Mouse (Mus musculus) midbrain, embryonic 13.5 days (tissue): Measurements from ENCODE around the gene Babam1. TPM values are rescaled to one million over a fixed set of nuclear protein-coding genes. Genes with fewer than 3 reads are reported as not detected.

ENCODE experiments used
- ATAC-seq: fragments of 200-750 bp; cut with Nextera tagmentation; 2 replicates; pipeline ENCODE4 v1.8.0; 2017; ENCODE audit warnings: mild to moderate bottlenecking, moderate TSS enrichment, moderate library complexity
- H3K27ac ChIP-seq: fragments of 300-500 bp; sonication (generic); 2 replicates; pipeline ENCODE4 v1.5.1; 2015; ENCODE audit warnings: inconsistent platforms, mild to moderate bottlenecking, moderate library complexity
- H3K27me3 ChIP-seq: fragments of 300-500 bp; sonication (generic); 2 replicates; pipeline ENCODE4 v1.6.1; 2015; ENCODE audit warnings: mild to moderate bottlenecking, inconsistent platforms
- H3K36me3 ChIP-seq: fragments of 300-500 bp; sonication (generic); 2 replicates; pipeline ENCODE4 v1.6.1; 2015; ENCODE audit warnings: mild to moderate bottlenecking, inconsistent platforms
- H3K4me1 ChIP-seq: fragments of 300-500 bp; sonication (generic); replicated peaks from 2 replicates; pipeline ENCODE4 v1.6.1; 2015; ENCODE audit warnings: inconsistent platforms
- H3K4me2 ChIP-seq: fragments of 300-500 bp; sonication (generic); replicated peaks from 2 replicates; pipeline ENCODE4 v1.6.1; 2015; ENCODE audit warnings: moderate library complexity, mild to moderate bottlenecking, inconsistent platforms
- H3K4me3 ChIP-seq: fragments of 300-500 bp; sonication (generic); replicated peaks from 2 replicates; pipeline ENCODE4 v1.5.1; 2015; ENCODE audit warnings: mild to moderate bottlenecking, inconsistent platforms
- H3K9ac ChIP-seq: fragments of 300-500 bp; sonication (generic); replicated peaks from 2 replicates; pipeline ENCODE4 v1.6.1; 2015; ENCODE audit warnings: mild to moderate bottlenecking, inconsistent platforms
- H3K9me3 ChIP-seq: fragments of 300-500 bp; sonication (generic); 2 replicates; pipeline ENCODE4 v1.6.1; 2016; ENCODE audit warnings: mild to moderate bottlenecking, inconsistent platforms
- WGBS: fragments of 180-500 bp; shearing (Covaris S2); methylation state at CpG from one replicate; pipeline ENCODE4 v1.1.7; 2015; 5-methylcytosine and 5-hydroxymethylcytosine counted together
- polyA plus RNA-seq: library from polyadenylated mRNA; unstranded; fragments of >200 nt; fragmentation: Nextera tagmentation; extraction: Ambion mirVana; gene quantifications from 2 replicates; pipeline ENCODE4 v1.2.1, GENCODE M21; 2015

Gene Babam1
- polyA plus RNA-seq, 1 experiment from 2014 or later, result 96.9 TPM

- no peak overlapping the region for H3K4me3 ChIP-seq
- WGBS, result 88% methylated on average over 3 of the region's 3 CpGs
- no peak for ATAC-seq
Measured at GRCm38 (mm10) chr8:71373000-71373399, 23.7 kb upstream of the Babam1 start.

DNA sequence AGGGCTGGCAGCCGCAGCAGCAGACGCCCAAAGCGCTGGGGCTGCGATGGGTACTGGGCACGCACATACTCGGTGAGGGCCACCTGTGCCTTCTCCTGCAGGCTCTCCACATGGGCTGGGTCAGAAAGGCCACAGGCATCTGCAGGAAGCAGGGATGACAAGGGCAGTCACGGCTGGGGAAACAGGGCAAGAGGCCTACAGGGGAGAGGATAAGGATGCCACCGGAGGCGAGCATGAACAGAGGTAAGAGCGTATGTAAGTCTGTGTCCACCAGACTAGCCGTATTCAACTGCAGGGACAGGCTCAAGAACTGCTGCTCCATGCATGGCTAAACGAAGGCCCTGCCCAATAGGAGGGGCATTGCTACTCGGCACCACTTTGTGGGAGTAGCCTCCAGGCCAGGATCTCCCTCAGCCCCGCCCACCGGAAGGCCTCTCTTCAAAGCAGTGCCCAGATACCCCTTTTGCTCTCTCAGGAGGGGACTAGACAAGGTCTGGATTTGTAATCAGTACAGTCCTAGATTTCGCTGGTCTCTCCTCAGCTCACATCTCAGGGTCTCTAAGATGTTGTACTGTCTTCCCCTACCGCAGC lies 21.9 kb upstream of the Babam1 start:
- H3K27me3 ChIP-seq, result peaks cover 16% of the 10 kb centered on the region; the same call in 1 of the 2 replicates
- H3K4me3 ChIP-seq, result no peak overlapping the region
- H3K9ac ChIP-seq, result no peak overlapping the region
- H3K4me1 ChIP-seq, result peaks cover 43% of the 10 kb centered on the region
- 76% methylated on average over 17 of the region's 17 CpGs for WGBS
- H3K36me3 ChIP-seq, result peaks cover 28% of the 10 kb centered on the region
- no peaks in the 10 kb centered on the region for H3K9me3 ChIP-seq
- ATAC-seq, result no peak
- no peak overlapping the region for H3K27ac ChIP-seq
- no peak overlapping the region for H3K4me2 ChIP-seq

More at GRCm38 (mm10) chr8:71373000-71373399, 23.7 kb upstream of the Babam1 start:
- no peak overlapping the region for H3K27ac ChIP-seq
- H3K27me3 ChIP-seq, result peaks cover 15% of the 10 kb centered on the region; the same call in 1 of the 2 replicates
- no peaks in the 10 kb centered on the region for H3K9me3 ChIP-seq
- H3K36me3 ChIP-seq, result peaks cover 35% of the 10 kb centered on the region
- peaks cover 34% of the 10 kb centered on the region for H3K4me1 ChIP-seq
- H3K4me2 ChIP-seq, result no peak overlapping the region
- H3K9ac ChIP-seq, result no peak overlapping the region

GRCm38 (mm10) chr8:71375581-71376422 lies 20.9 kb upstream of the Babam1 start:
- peaks cover 16% of the 10 kb centered on the region; the same call in 1 of the 2 replicates for H3K27me3 ChIP-seq
- H3K9me3 ChIP-seq, result no peaks in the 10 kb centered on the region
- 2% methylated on average over 74 of the region's 74 CpGs for WGBS
- peaks cover 26% of the 10 kb centered on the region for H3K36me3 ChIP-seq
- peak overlapping the region; percentile 77 for H3K27ac ChIP-seq
- peak overlapping the region; percentile 40 for H3K4me3 ChIP-seq
- H3K4me1 ChIP-seq, result peaks cover 48% of the 10 kb centered on the region
- peak overlapping the region; percentile 64 for H3K9ac ChIP-seq
- ATAC-seq, result peak; percentile 6
- peak overlapping the region; percentile 66 for H3K4me2 ChIP-seq

- Histone ChIP-seq H3K9ac (peak overlapping the region; percentile 64), H3K9me3 (no peaks in the 10 kb centered on the region), H3K27me3 (peaks cover 16% of the 10 kb centered on the region; the same call in 1 of the 2 replicates), H3K4me2 (peak overlapping the region; percentile 66), H3K27ac (peak overlapping the region; percentile 77; the same call in 1 of the 2 replicates), H3K36me3 (peaks cover 26% of the 10 kb centered on the region), H3K4me1 (peaks cover 54% of the 10 kb centered on the region), H3K4me3 (peak overlapping the region; percentile 40)
- 27% methylated on average over 8 of the region's 8 CpGs for WGBS
- ATAC-seq, result no peak
Measured at GRCm38 (mm10) chr8:71376423-71377030, 20.1 kb upstream of the Babam1 start.

GRCm38 (mm10) chr8:71379008-71379407 lies 17.7 kb upstream of the Babam1 start:
- peaks cover 71% of the 10 kb centered on the region for H3K4me1 ChIP-seq
- H3K9ac ChIP-seq, result peak overlapping the region; percentile 81
- peaks cover 20% of the 10 kb centered on the region for H3K36me3 ChIP-seq
- peaks cover 16% of the 10 kb centered on the region; the same call in 1 of the 2 replicates for H3K27me3 ChIP-seq
- ATAC-seq, result no peak
- H3K9me3 ChIP-seq, result no peaks in the 10 kb centered on the region
- 8% methylated on average over 4 of the region's 4 CpGs for whole genome bisulfite sequencing
- H3K4me2 ChIP-seq, result peak overlapping the region; percentile 99
- 0 out of 2 replicates have a peak overlapping the region, but pooled peaks have one; percentile 4 for H3K27ac ChIP-seq
- peak overlapping the region; percentile 75 for H3K4me3 ChIP-seq

DNA sequence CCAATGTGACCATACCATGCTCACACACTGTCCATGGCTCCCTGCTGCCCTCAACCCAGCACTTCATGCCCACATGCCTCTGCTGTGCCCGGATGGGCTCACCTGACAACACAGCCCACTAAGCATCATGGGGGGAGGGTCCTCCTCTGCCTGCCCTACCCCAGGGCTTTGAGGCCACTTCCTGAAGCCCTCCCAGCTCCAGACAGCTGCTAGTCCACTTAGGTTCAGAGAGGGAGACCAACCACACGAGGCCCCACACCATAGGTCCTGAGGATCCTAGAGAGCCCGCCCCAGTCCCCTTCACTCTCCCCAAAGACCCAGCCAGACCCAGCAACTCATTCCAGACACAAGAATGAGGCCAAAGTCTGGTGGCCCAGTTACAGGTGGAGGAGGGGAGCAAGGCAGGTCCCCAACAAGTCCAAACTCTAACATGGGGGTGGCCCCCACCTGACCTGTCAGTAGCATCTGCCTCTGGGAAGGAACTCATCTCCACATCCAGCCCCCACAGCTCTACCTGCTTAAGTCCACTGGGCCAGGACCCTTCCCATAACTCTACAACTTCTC lies 17.1 kb upstream of the Babam1 start:
- Histone ChIP-seq H3K27ac (no peak overlapping the region), H3K4me1 (peaks cover 71% of the 10 kb centered on the region), H3K27me3 (peaks cover 16% of the 10 kb centered on the region; the same call in 1 of the 2 replicates), H3K9ac (peak overlapping the region; percentile 81), H3K4me2 (peak overlapping the region; percentile 99), H3K36me3 (peaks cover 14% of the 10 kb centered on the region), H3K4me3 (peak overlapping the region; percentile 75), H3K9me3 (no peaks in the 10 kb centered on the region)
- 25% methylated on average over 3 of the region's 3 CpGs for WGBS
- ATAC-seq, result no peak

- H3K4me3 ChIP-seq, result peak overlapping the region; percentile 75
- H3K9me3 ChIP-seq, result no peaks in the 10 kb centered on the region
- ATAC-seq, result no peak
- peak overlapping the region; percentile 99 for H3K4me2 ChIP-seq
- WGBS, result under 1% methylated on average over 72 of the region's 72 CpGs
- H3K4me1 ChIP-seq, result peaks cover 67% of the 10 kb centered on the region
- peaks cover 16% of the 10 kb centered on the region; the same call in 1 of the 2 replicates for H3K27me3 ChIP-seq
- H3K36me3 ChIP-seq, result 0 out of 2 replicates have a peak, but pooled peaks cover 7% of the 10 kb centered on the region
- no peak overlapping the region for H3K27ac ChIP-seq
- H3K9ac ChIP-seq, result peak overlapping the region; percentile 81
Measured at GRCm38 (mm10) chr8:71380178-71381171, 16.2 kb upstream of the Babam1 start.

GRCm38 (mm10) chr8:71381421-71381970 lies 15.2 kb upstream of the Babam1 start, which contains the start of gene Nr2f6:
TSS of gene Nr2f6 (minus strand) at chr8:71381960.
- Histone ChIP-seq H3K9ac (peak within 1 kb of the TSS; percentile 81), H3K4me3 (peak within 1 kb of the TSS; percentile 75), H3K36me3 (0 out of 2 replicates have a peak, but pooled peaks cover 7% of the 10 kb centered on the region), H3K9me3 (no peaks in the 10 kb centered on the region), H3K27me3 (peaks cover 16% of the 10 kb centered on the region; the same call in 1 of the 2 replicates), H3K27ac (peak within 1 kb of the TSS; percentile 94), H3K4me2 (peak within 1 kb of the TSS; percentile 99), H3K4me1 (peaks cover 56% of the 10 kb centered on the region)
- peak; percentile 70 for ATAC-seq
- under 1% methylated on average over 58 of the region's 89 CpGs for WGBS

DNA sequence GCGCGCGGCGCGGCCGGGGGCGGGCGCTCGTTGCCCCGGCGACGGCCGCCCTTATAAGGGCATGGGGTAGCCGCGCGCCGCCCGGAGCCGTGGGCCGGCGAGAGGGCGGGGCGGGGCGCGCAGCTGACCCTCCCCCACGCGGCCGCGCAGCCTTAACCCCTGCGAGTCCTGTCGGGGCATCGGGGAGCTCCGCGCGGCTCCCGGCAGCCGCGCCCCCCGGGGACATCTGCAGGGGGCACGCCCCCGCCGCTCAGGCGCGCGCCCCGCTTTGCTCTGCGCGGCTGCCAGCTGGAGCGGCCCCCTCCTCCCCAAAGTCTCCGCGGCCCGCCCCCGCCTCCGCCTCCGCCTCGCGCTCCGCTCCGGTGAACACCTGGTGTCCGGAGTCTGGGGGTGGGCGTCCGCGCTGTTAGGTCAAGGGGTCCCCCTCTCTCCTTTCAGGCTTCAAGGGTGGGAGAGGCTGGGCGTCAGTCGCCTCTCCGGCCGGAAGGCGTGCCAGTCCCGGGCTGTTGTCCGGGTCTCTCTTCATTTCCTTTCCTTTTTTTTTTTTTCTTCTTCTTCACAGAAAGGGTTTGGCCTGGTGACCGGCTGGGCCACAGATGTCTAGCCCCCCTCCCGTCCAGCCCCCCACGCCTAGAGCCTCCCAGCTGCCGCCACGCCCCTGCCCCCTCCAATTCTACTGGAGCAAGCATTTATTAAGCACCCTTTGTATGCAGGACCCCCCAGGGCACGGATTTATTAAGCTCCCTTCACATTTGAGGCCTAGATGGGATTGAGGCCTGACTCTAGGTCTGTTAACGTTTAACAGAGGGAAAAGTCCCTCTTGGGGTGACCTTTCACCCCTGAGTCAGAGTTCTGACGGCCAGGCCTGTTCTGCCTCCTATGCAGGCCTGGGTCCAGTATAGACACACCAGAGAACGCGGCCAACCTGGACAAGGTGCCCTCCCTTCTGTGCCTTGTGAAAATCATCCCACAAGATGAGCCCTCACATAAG lies 14.4 kb upstream of the Babam1 start:
- Histone ChIP-seq H3K4me2 (peak overlapping the region; percentile 99), H3K4me3 (peak overlapping the region; percentile 75), H3K36me3 (0 out of 2 replicates have a peak, but pooled peaks cover 7% of the 10 kb centered on the region), H3K27me3 (peaks cover 8% of the 10 kb centered on the region; the same call in 1 of the 2 replicates), H3K27ac (peak overlapping the region; percentile 94), H3K9ac (peak overlapping the region; percentile 81), H3K4me1 (peaks cover 50% of the 10 kb centered on the region), H3K9me3 (no peaks in the 10 kb centered on the region)
- WGBS, result 1% methylated on average over 60 of the region's 80 CpGs
- peak; percentile 82 for ATAC-seq
